Mouse (Mus musculus): ENCODE measurements around the gene Gm17304. TPM values are rescaled to one million over a fixed set of nuclear protein-coding genes. Genes with fewer than 3 reads are reported as not detected.
A peak's percentile ranks its signal among the peaks of the same experiment; 100 is the strongest.

Gm17304 gene
- polyA plus RNA-seq (2014; fragmentation: Nextera tagmentation; extraction: Ambion mirVana) = not detected in 2 replicates

GRCm38 (mm10) chr5:106608798-106609197 is at the start of gene Gm17304:
Gene Gm17304, plus strand, starts transcription at chr5:106609098.
- no peaks in the 10 kb centered on the region for H3K36me3 ChIP-seq (ENCODE audit: control insufficient read depth, insufficient read depth, low read length)
- H3K9ac ChIP-seq (ENCODE audit: low read length) = no peak within 1 kb of the TSS
- ATAC-seq (ENCODE audit: insufficient number of reproducible peaks, low FRiP score, low TSS enrichment, low read depth) = no peak
- no peak within 1 kb of the TSS for H3K4me3 ChIP-seq (ENCODE audit: low read depth, low read length)
- H3K27me3 ChIP-seq (ENCODE audit: control insufficient read depth, insufficient read depth, low read length) = no peaks in the 10 kb centered on the region
- H3K4me1 ChIP-seq (ENCODE audit: control insufficient read depth, insufficient read depth, low read length) = no peaks in the 10 kb centered on the region
- no peak within 1 kb of the TSS for H3K27ac ChIP-seq (replicated peaks; ENCODE audit: low read depth, low read length)
- H3K4me2 ChIP-seq (ENCODE audit: low read depth, severe bottlenecking) = no peak within 1 kb of the TSS
- DNase-seq (ENCODE audit: low spot score) = no peak
- 89% methylated on average over 4 of the region's 4 CpGs for WGBS
- no peaks in the 10 kb centered on the region for H3K9me3 ChIP-seq (ENCODE audit: control insufficient read depth, low read length)

GRCm38 (mm10) chr5:106560631-106561498 is 48.0 kb upstream of the Gm17304 start:
- Histone ChIP-seq H3K27me3 (ENCODE audit: control insufficient read depth, insufficient read depth, low read length) (peaks cover 66% of the 10 kb centered on the region), H3K4me3 (ENCODE audit: low read depth, low read length) (peak overlapping the region; percentile 21; the same call in 1 of the 2 replicates), H3K4me2 (ENCODE audit: low read depth, severe bottlenecking) (peak overlapping the region; percentile 32), H3K9ac (ENCODE audit: low read length) (no peak overlapping the region), H3K36me3 (ENCODE audit: control insufficient read depth, insufficient read depth, low read length) (no peaks in the 10 kb centered on the region), H3K27ac (replicated peaks; ENCODE audit: low read depth, low read length) (no peak overlapping the region), H3K4me1 (ENCODE audit: control insufficient read depth, insufficient read depth, low read length) (peaks cover 7% of the 10 kb centered on the region; the same call in 1 of the 2 replicates), H3K9me3 (ENCODE audit: control insufficient read depth, low read length) (no peaks in the 10 kb centered on the region)
- WGBS = 1% methylated on average over 40 of the region's 40 CpGs
- ATAC-seq (ENCODE audit: insufficient number of reproducible peaks, low FRiP score, low TSS enrichment, low read depth) (no peak), DNase-seq (ENCODE audit: low spot score) (peak; percentile 53)

- ATAC-seq (ENCODE audit: insufficient number of reproducible peaks, low FRiP score, low TSS enrichment, low read depth) (no peak), DNase-seq (ENCODE audit: low spot score) (no peak)
- Histone ChIP-seq H3K36me3 (ENCODE audit: control insufficient read depth, insufficient read depth, low read length) (no peaks in the 10 kb centered on the region), H3K4me1 (ENCODE audit: control insufficient read depth, insufficient read depth, low read length) (peaks cover 7% of the 10 kb centered on the region; the same call in 1 of the 2 replicates), H3K9me3 (ENCODE audit: control insufficient read depth, low read length) (no peaks in the 10 kb centered on the region), H3K4me2 (ENCODE audit: low read depth, severe bottlenecking) (peak overlapping the region; percentile 32), H3K27me3 (ENCODE audit: control insufficient read depth, insufficient read depth, low read length) (peaks cover 68% of the 10 kb centered on the region), H3K27ac (replicated peaks; ENCODE audit: low read depth, low read length) (no peak overlapping the region), H3K4me3 (ENCODE audit: low read depth, low read length) (peak overlapping the region; percentile 21; the same call in 1 of the 2 replicates), H3K9ac (ENCODE audit: low read length) (no peak overlapping the region)
- 9% methylated on average over 8 of the region's 8 CpGs for WGBS
These were observed 47.4 kb upstream of the Gm17304 start for GRCm38 (mm10) chr5:106561499-106561822.

- ATAC-seq (ENCODE audit: insufficient number of reproducible peaks, low FRiP score, low TSS enrichment, low read depth) (no peak), DNase-seq (ENCODE audit: low spot score) (peak; percentile 38)
- no peak overlapping the region for H3K4me2 ChIP-seq (ENCODE audit: low read depth, severe bottlenecking)
- H3K4me3 ChIP-seq (ENCODE audit: low read depth, low read length) = no peak overlapping the region
- peaks cover 7% of the 10 kb centered on the region for H3K4me1 ChIP-seq (ENCODE audit: control insufficient read depth, insufficient read depth, low read length)
- 16% methylated on average over 6 of the region's 6 CpGs for WGBS
- no peak overlapping the region for H3K9ac ChIP-seq (ENCODE audit: low read length)
- peaks cover 41% of the 10 kb centered on the region for H3K27me3 ChIP-seq (ENCODE audit: control insufficient read depth, insufficient read depth, low read length)
- H3K27ac ChIP-seq (replicated peaks; ENCODE audit: low read depth, low read length) = no peak overlapping the region
- no peaks in the 10 kb centered on the region for H3K9me3 ChIP-seq (ENCODE audit: control insufficient read depth, low read length)
- no peaks in the 10 kb centered on the region for H3K36me3 ChIP-seq (ENCODE audit: control insufficient read depth, insufficient read depth, low read length)
These were observed 42.9 kb upstream of the Gm17304 start for GRCm38 (mm10) chr5:106566025-106566424.

GRCm38 (mm10) chr5:106573742-106574559 is 34.9 kb upstream of the Gm17304 start:
- peak overlapping the region; percentile 56 for H3K9ac ChIP-seq (ENCODE audit: low read length)
- peak overlapping the region; percentile 99 for H3K4me2 ChIP-seq (ENCODE audit: low read depth, severe bottlenecking)
- DNase-seq (ENCODE audit: low spot score) = peak; percentile 52
- no peak overlapping the region for H3K27ac ChIP-seq (replicated peaks; ENCODE audit: low read depth, low read length)
- H3K36me3 ChIP-seq (ENCODE audit: control insufficient read depth, insufficient read depth, low read length) = no peaks in the 10 kb centered on the region
- no peaks in the 10 kb centered on the region for H3K9me3 ChIP-seq (ENCODE audit: control insufficient read depth, low read length)
- peak; percentile 69 for ATAC-seq (ENCODE audit: insufficient number of reproducible peaks, low FRiP score, low TSS enrichment, low read depth)
- WGBS = 6% methylated on average over 47 of the region's 55 CpGs
- peaks cover 12% of the 10 kb centered on the region for H3K27me3 ChIP-seq (ENCODE audit: control insufficient read depth, insufficient read depth, low read length)
- H3K4me3 ChIP-seq (ENCODE audit: low read depth, low read length) = peak overlapping the region; percentile 52
- H3K4me1 ChIP-seq (ENCODE audit: control insufficient read depth, insufficient read depth, low read length) = no peaks in the 10 kb centered on the region

- H3K27me3 ChIP-seq (ENCODE audit: control insufficient read depth, insufficient read depth, low read length) = peaks cover 9% of the 10 kb centered on the region
- H3K9me3 ChIP-seq (ENCODE audit: control insufficient read depth, low read length) = no peaks in the 10 kb centered on the region
- peak; percentile 88 for ATAC-seq (ENCODE audit: insufficient number of reproducible peaks, low FRiP score, low TSS enrichment, low read depth)
- peak overlapping the region; percentile 56 for H3K9ac ChIP-seq (ENCODE audit: low read length)
- H3K4me3 ChIP-seq (ENCODE audit: low read depth, low read length) = peak overlapping the region; percentile 52
- WGBS = 0% methylated on average over 45 of the region's 45 CpGs
- H3K4me2 ChIP-seq (ENCODE audit: low read depth, severe bottlenecking) = peak overlapping the region; percentile 99
- peak; percentile 90 for DNase-seq (ENCODE audit: low spot score)
- no peaks in the 10 kb centered on the region for H3K36me3 ChIP-seq (ENCODE audit: control insufficient read depth, insufficient read depth, low read length)
- no peaks in the 10 kb centered on the region for H3K4me1 ChIP-seq (ENCODE audit: control insufficient read depth, insufficient read depth, low read length)
- no peak overlapping the region for H3K27ac ChIP-seq (replicated peaks; ENCODE audit: low read depth, low read length)
These were observed 34.3 kb upstream of the Gm17304 start for GRCm38 (mm10) chr5:106574560-106574946.

GRCm38 (mm10) chr5:106575098-106575497 is 33.8 kb upstream of the Gm17304 start:
- peaks cover 9% of the 10 kb centered on the region for H3K27me3 ChIP-seq (ENCODE audit: control insufficient read depth, insufficient read depth, low read length)
- peak overlapping the region; percentile 99; the same call in 1 of the 2 replicates for H3K4me2 ChIP-seq (ENCODE audit: low read depth, severe bottlenecking)
- WGBS = 12% methylated on average over 4 of the region's 4 CpGs

GRCm38 (mm10) chr5:106577237-106577888 is 31.5 kb upstream of the Gm17304 start:
- WGBS = 47% methylated on average over 9 of the region's 9 CpGs
- Histone ChIP-seq H3K27ac (replicated peaks; ENCODE audit: low read depth, low read length) (no peak overlapping the region), H3K27me3 (ENCODE audit: control insufficient read depth, insufficient read depth, low read length) (peaks cover 9% of the 10 kb centered on the region), H3K9ac (ENCODE audit: low read length) (no peak overlapping the region), H3K4me2 (ENCODE audit: low read depth, severe bottlenecking) (no peak overlapping the region), H3K4me3 (ENCODE audit: low read depth, low read length) (no peak overlapping the region), H3K9me3 (ENCODE audit: control insufficient read depth, low read length) (no peaks in the 10 kb centered on the region), H3K36me3 (ENCODE audit: control insufficient read depth, insufficient read depth, low read length) (no peaks in the 10 kb centered on the region), H3K4me1 (ENCODE audit: control insufficient read depth, insufficient read depth, low read length) (no peaks in the 10 kb centered on the region)
- ATAC-seq (ENCODE audit: insufficient number of reproducible peaks, low FRiP score, low TSS enrichment, low read depth) = no peak
- DNase-seq (ENCODE audit: low spot score) = no peak

More at GRCm38 (mm10) chr5:106575098-106575497, 33.8 kb upstream of the Gm17304 start:
- ATAC-seq (ENCODE audit: insufficient number of reproducible peaks, low FRiP score, low TSS enrichment, low read depth) (no peak), DNase-seq (ENCODE audit: low spot score) (no peak)
- Histone ChIP-seq H3K4me3 (ENCODE audit: low read depth, low read length) (no peak overlapping the region), H3K9ac (ENCODE audit: low read length) (no peak overlapping the region), H3K9me3 (ENCODE audit: control insufficient read depth, low read length) (no peaks in the 10 kb centered on the region), H3K4me1 (ENCODE audit: control insufficient read depth, insufficient read depth, low read length) (no peaks in the 10 kb centered on the region), H3K36me3 (ENCODE audit: control insufficient read depth, insufficient read depth, low read length) (no peaks in the 10 kb centered on the region), H3K27ac (replicated peaks; ENCODE audit: low read depth, low read length) (no peak overlapping the region)

Measured in limb, embryonic 11.5 days (tissue).